28 mouse cellular contexts compared by ENCODE assay signal in the genomic region with DNA sequence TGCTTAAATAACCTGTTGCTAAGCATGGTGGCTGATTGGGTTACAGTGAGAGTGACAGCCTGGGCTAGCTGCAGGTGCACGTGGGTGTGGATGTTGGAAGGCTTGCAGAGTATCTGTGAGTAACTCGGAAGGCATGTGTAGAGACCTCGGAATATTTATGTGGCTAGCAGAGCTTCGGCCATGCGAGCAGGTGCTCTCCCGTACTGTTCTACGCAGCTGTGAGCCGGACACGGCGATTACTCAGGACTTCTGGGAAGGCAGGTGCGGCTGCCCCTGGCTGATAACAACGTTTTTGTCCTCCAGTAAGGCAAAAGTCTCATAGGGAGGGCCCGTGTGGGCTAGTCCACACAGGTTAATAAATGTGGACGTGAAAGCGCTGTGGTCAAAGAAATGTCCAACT.
A peak's percentile ranks its signal among the peaks of the same experiment; 100 is the strongest.
DNase-seq lines count a peak whose midpoint lies in the region; ATAC-seq and TF ChIP-seq lines count a peak whose summit lies in the region.
"Had no signal": no experiment of that assay in that cellular context is flagged by ENCODE, and none has a peak within 500 bp of the region (broad histone marks: within the 10 kb centered on the region; RNA-seq: fewer than 3 reads in every experiment).

No protein-coding gene starts in this region.

- no peak overlapping the region for H3K9ac ChIP-seq in intestine, embryonic 15.5 days
- H3K9ac ChIP-seq in intestine, postnatal 0 days (ENCODE audit: low read depth, low read length): no peak overlapping the region
- no peak overlapping the region for H3K9ac ChIP-seq in stomach, embryonic 16.5 days (ENCODE audit: low read length)
- H3K9ac ChIP-seq: embryonic facial prominence, embryonic 12.5 days; hindbrain, embryonic 15.5 days; limb, embryonic 12.5 days; lung, embryonic 15.5 days; midbrain, embryonic 15.5 days had no signal

- no peak for TF ChIP-seq POLR2A in kidney, adult 2 months (IDR thresholded peaks at IDR 0.05; ENCODE audit: low read depth, low read length)

- H3K4me2 ChIP-seq in intestine, embryonic 15.5 days (replicated peaks): no peak overlapping the region
- H3K4me2 ChIP-seq in intestine, postnatal 0 days (replicated peaks; ENCODE audit: low read depth): 0 out of 2 replicates have a peak overlapping the region, but pooled peaks have one; percentile 6
- no peak overlapping the region for H3K4me2 ChIP-seq in stomach, embryonic 16.5 days (ENCODE audit: low read depth, low read length)
- H3K4me2 ChIP-seq: embryonic facial prominence, embryonic 12.5 days; hindbrain, embryonic 15.5 days; limb, embryonic 12.5 days; liver, embryonic 11.5 days; lung, embryonic 15.5 days; midbrain, embryonic 15.5 days had no signal

- TF ChIP-seq CTCF in kidney, adult 2 months (conservative IDR thresholded peaks at IDR 0.05; ENCODE audit: insufficient read depth, insufficient read length, low read depth, low read length): no peak
- TF ChIP-seq CTCF in intestine, postnatal 0 days (IDR thresholded peaks at IDR 0.05; ENCODE audit: low read depth): no peak

- WGBS in kidney, adult 2 months: 53% methylated on average over 15 of the region's 15 CpGs
- WGBS in intestine, embryonic 15.5 days: 65% methylated on average over 15 of the region's 15 CpGs
- WGBS in intestine, postnatal 0 days: 40% methylated on average over 15 of the region's 15 CpGs
- WGBS in stomach, embryonic 16.5 days: 58% methylated on average over 15 of the region's 15 CpGs

- peak; percentile 8 for DNase-seq in kidney, postnatal 14 days
- DNase-seq in kidney, adult 2 months: no peak
- no peak for DNase-seq in yolk sac, embryonic 10.5 days (ENCODE audit: low spot score)
- DNase-seq: B cell, adult 2 months; cerebellum, adult 9-10 months; cerebellum, postnatal 36 days; gastrocnemius, adult 2 months; gastrocnemius, postnatal 36 days; heart, postnatal 14 days; layer of hippocampus, postnatal 36 days; spleen, adult 18-20 months; thymus, postnatal 14 days had no signal

- H3K27me3 ChIP-seq in kidney, adult 2 months (replicated peaks; ENCODE audit: control insufficient read depth, insufficient read depth, low read length): no peaks in the 10 kb centered on the region
- no peaks in the 10 kb centered on the region for H3K27me3 ChIP-seq in intestine, embryonic 15.5 days (replicated peaks)
- no peaks in the 10 kb centered on the region for H3K27me3 ChIP-seq in intestine, postnatal 0 days (replicated peaks; ENCODE audit: control insufficient read depth, insufficient read depth, low read length)
- no peaks in the 10 kb centered on the region for H3K27me3 ChIP-seq in stomach, embryonic 16.5 days (ENCODE audit: control insufficient read depth, insufficient read depth, low read length)
- H3K27me3 ChIP-seq: CH12.LX; embryonic facial prominence, embryonic 12.5 days; hindbrain, embryonic 15.5 days; limb, embryonic 12.5 days; lung, embryonic 15.5 days; midbrain, embryonic 15.5 days had no signal

- H3K36me3 ChIP-seq in kidney, adult 2 months (ENCODE audit: control insufficient read depth, insufficient read depth, low read length): no peaks in the 10 kb centered on the region
- no peaks in the 10 kb centered on the region for H3K36me3 ChIP-seq in intestine, embryonic 15.5 days
- H3K36me3 ChIP-seq in intestine, postnatal 0 days (ENCODE audit: control insufficient read depth, insufficient read depth): no peaks in the 10 kb centered on the region
- H3K36me3 ChIP-seq in stomach, embryonic 16.5 days (ENCODE audit: control insufficient read depth, insufficient read depth, low read length): no peaks in the 10 kb centered on the region
- H3K36me3 ChIP-seq: embryonic facial prominence, embryonic 12.5 days; hindbrain, embryonic 10.5 days; hindbrain, embryonic 15.5 days; limb, embryonic 12.5 days; lung, embryonic 15.5 days; midbrain, embryonic 10.5 days; midbrain, embryonic 15.5 days had no signal

- H3K4me3 ChIP-seq in kidney, adult 2 months (ENCODE audit: insufficient read depth, low read depth, low read length): no peak overlapping the region
- no peak overlapping the region for H3K4me3 ChIP-seq in intestine, embryonic 15.5 days (replicated peaks)
- H3K4me3 ChIP-seq in intestine, postnatal 0 days (ENCODE audit: low read depth, low read length): no peak overlapping the region
- no peak overlapping the region for H3K4me3 ChIP-seq in stomach, embryonic 16.5 days (replicated peaks; ENCODE audit: low read length)
- H3K4me3 ChIP-seq: embryonic facial prominence, embryonic 12.5 days; erythroblast, embryonic 14.5 days; gastrocnemius, adult 2 months; hindbrain, embryonic 10.5 days; hindbrain, embryonic 15.5 days; limb, embryonic 12.5 days; lung, embryonic 15.5 days; midbrain, embryonic 10.5 days; midbrain, embryonic 15.5 days had no signal

- H3K9me3 ChIP-seq in intestine, embryonic 15.5 days: no peaks in the 10 kb centered on the region
- no peaks in the 10 kb centered on the region for H3K9me3 ChIP-seq in intestine, postnatal 0 days (ENCODE audit: control insufficient read depth)
- H3K9me3 ChIP-seq in stomach, embryonic 16.5 days (replicated peaks; ENCODE audit: control insufficient read depth, low read length): no peaks in the 10 kb centered on the region
- H3K9me3 ChIP-seq: embryonic facial prominence, embryonic 12.5 days; hindbrain, embryonic 10.5 days; hindbrain, embryonic 15.5 days; limb, embryonic 12.5 days; lung, embryonic 15.5 days; midbrain, embryonic 10.5 days; midbrain, embryonic 15.5 days had no signal

- no peaks in the 10 kb centered on the region; the same call in 1 of the 2 replicates for H3K4me1 ChIP-seq in kidney, adult 2 months (ENCODE audit: control insufficient read depth, insufficient read depth, low read length)
- no peaks in the 10 kb centered on the region for H3K4me1 ChIP-seq in intestine, embryonic 15.5 days (replicated peaks)
- no peaks in the 10 kb centered on the region for H3K4me1 ChIP-seq in intestine, postnatal 0 days (replicated peaks; ENCODE audit: control insufficient read depth, insufficient read depth, low read length)
- peaks cover 2% of the 10 kb centered on the region; the same call in 1 of the 2 replicates for H3K4me1 ChIP-seq in stomach, embryonic 16.5 days (ENCODE audit: control insufficient read depth, insufficient read depth, low read length)
- H3K4me1 ChIP-seq: embryonic facial prominence, embryonic 12.5 days; hindbrain, embryonic 10.5 days; hindbrain, embryonic 15.5 days; limb, embryonic 12.5 days; lung, embryonic 15.5 days; midbrain, embryonic 10.5 days; midbrain, embryonic 15.5 days had no signal

- no peak overlapping the region for H3K27ac ChIP-seq in kidney, adult 2 months (ENCODE audit: insufficient read depth, low read depth, low read length)
- no peak overlapping the region; the same call in 1 of the 2 replicates for H3K27ac ChIP-seq in intestine, embryonic 15.5 days
- H3K27ac ChIP-seq in intestine, postnatal 0 days (ENCODE audit: low read depth, low read length): no peak overlapping the region
- H3K27ac ChIP-seq in stomach, embryonic 16.5 days (ENCODE audit: low read length): peak overlapping the region; percentile 41; the same call in 1 of the 2 replicates
- H3K27ac ChIP-seq: embryonic facial prominence, embryonic 12.5 days; gastrocnemius, adult 2 months; hindbrain, embryonic 10.5 days; hindbrain, embryonic 15.5 days; limb, embryonic 12.5 days; lung, embryonic 15.5 days; midbrain, embryonic 10.5 days; midbrain, embryonic 15.5 days had no signal

- ATAC-seq in intestine, embryonic 15.5 days: peak; percentile 43; the same call in 1 of the 2 replicates
- ATAC-seq in intestine, postnatal 0 days: 0 out of 2 replicates have a peak, but pooled peaks have one; percentile 22
- ATAC-seq in stomach, embryonic 16.5 days (ENCODE audit: insufficient read depth, low FRiP score): peak; percentile 82; the same call in 1 of the 2 replicates
- ATAC-seq in erythroblast, adult 5-6 weeks (replicated peaks; ENCODE audit: low FRiP score, poor library complexity, severe bottlenecking): no peak
- ATAC-seq: forebrain, embryonic 16.5 days; inflammation-experienced regulatory T-cells, adult 6 months; midbrain, embryonic 15.5 days had no signal
